Mouse (Mus musculus): ENCODE data around the gene Ipcef1.

Gene Ipcef1

GRCm38 (mm10) chr10:6967588-6968242 lies 84.6 kb downstream of the Ipcef1 start:
- DNase-seq (ENCODE audit: low spot score) = no peak

- no peak for DNase-seq (ENCODE audit: low spot score)
Observed at GRCm38 (mm10) chr10:6958791-6959190, 93.5 kb downstream of the Ipcef1 start.

- no peak for DNase-seq (ENCODE audit: low spot score)
Observed at GRCm38 (mm10) chr10:6956357-6956756, 95.9 kb downstream of the Ipcef1 start.

GRCm38 (mm10) chr10:6954533-6954932 lies 97.7 kb downstream of the Ipcef1 start:
- DNase-seq (ENCODE audit: low spot score) = no peak

- DNase-seq (ENCODE audit: low spot score) = no peak
Observed at GRCm38 (mm10) chr10:6953115-6953514, 99.2 kb downstream of the Ipcef1 start.

- no peak for DNase-seq (ENCODE audit: low spot score)
Observed at GRCm38 (mm10) chr10:6936671-6937425, 115.4 kb downstream of the Ipcef1 start.

GRCm38 (mm10) chr10:6934776-6935175 lies 117.5 kb downstream of the Ipcef1 start:
- DNase-seq (ENCODE audit: low spot score) = no peak

- DNase-seq (ENCODE audit: low spot score) = no peak
Observed at GRCm38 (mm10) chr10:6930889-6931288, 121.4 kb downstream of the Ipcef1 start.

- DNase-seq (ENCODE audit: low spot score) = no peak
Observed at GRCm38 (mm10) chr10:6930398-6930797, 121.9 kb downstream of the Ipcef1 start.

- no peak for DNase-seq (ENCODE audit: low spot score)
Observed at GRCm38 (mm10) chr10:6928905-6929304, 123.4 kb downstream of the Ipcef1 start.

- DNase-seq (ENCODE audit: low spot score) = no peak
Observed at GRCm38 (mm10) chr10:6927600-6928223, 124.6 kb downstream of the Ipcef1 start.

GRCm38 (mm10) chr10:6926724-6927123 lies 125.6 kb downstream of the Ipcef1 start:
- no peak for DNase-seq (ENCODE audit: low spot score)

- DNase-seq (ENCODE audit: low spot score) = peak; percentile 81
Observed at GRCm38 (mm10) chr10:6916545-6917257, 135.6 kb downstream of the Ipcef1 start.

GRCm38 (mm10) chr10:6915991-6916390 lies 136.3 kb downstream of the Ipcef1 start:
- no peak for DNase-seq (ENCODE audit: low spot score)

- DNase-seq (ENCODE audit: low spot score) = no peak
Observed at GRCm38 (mm10) chr10:6909763-6910162, 142.5 kb downstream of the Ipcef1 start.

GRCm38 (mm10) chr10:6901819-6902393 lies 150.4 kb downstream of the Ipcef1 start:
- DNase-seq (ENCODE audit: low spot score) = no peak

GRCm38 (mm10) chr10:6900126-6900525 lies 152.2 kb downstream of the Ipcef1 start:
- no peak for DNase-seq (ENCODE audit: low spot score)

GRCm38 (mm10) chr10:6896659-6897303 lies 155.5 kb downstream of the Ipcef1 start:
- no peak for DNase-seq (ENCODE audit: low spot score)

- no peak for DNase-seq (ENCODE audit: low spot score)
Observed at GRCm38 (mm10) chr10:6895796-6896195, 156.5 kb downstream of the Ipcef1 start.

- no peak for DNase-seq (ENCODE audit: low spot score)
Observed at GRCm38 (mm10) chr10:6890348-6891009, 161.8 kb downstream of the Ipcef1 start.

GRCm38 (mm10) chr10:6889640-6890245 lies 162.5 kb downstream of the Ipcef1 start:
- no peak for DNase-seq (ENCODE audit: low spot score)
